13 mouse cellular contexts compared by ENCODE assay signal in the genomic region with DNA sequence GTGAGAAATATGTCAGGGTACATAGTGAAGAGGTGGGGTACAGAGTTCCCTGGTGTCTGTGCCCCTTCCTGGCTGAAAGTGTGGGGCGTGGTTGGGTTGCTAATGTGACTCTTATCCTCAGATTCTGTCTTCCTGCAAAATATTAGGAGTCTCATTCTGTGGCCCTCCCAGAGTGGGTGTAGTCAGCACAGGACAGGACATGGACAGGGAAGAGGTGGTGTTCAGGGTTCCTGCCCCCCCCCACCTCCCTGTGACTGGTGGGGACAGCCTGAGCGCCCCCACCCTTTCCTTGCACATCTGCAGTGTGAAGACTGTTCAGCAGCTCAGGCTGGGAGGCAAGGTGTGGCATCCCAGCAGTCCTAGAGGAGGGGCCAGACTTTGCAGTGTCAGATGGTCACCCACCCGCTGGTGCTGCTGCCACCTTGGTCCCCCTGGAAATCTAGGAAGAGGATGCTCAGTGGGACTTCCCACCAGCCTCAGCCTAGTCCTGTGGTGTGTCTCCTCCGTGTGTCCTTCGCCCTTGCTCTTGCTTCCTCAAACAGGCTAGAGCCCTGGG. TPM values are rescaled to one million over a fixed set of nuclear protein-coding genes. Genes with fewer than 3 reads are reported as not detected.
DNase-seq lines count a peak whose midpoint lies in the region; ATAC-seq and TF ChIP-seq lines count a peak whose summit lies in the region.
"Had no signal": no experiment of that assay in that cellular context is flagged by ENCODE, and none has a peak within 500 bp of the region (broad histone marks: within the 10 kb centered on the region; RNA-seq: fewer than 3 reads in every experiment).

No protein-coding gene starts in this region.

- H3K4me1 ChIP-seq in midbrain, embryonic 11.5 days (ENCODE audit: control insufficient read depth, insufficient read depth, low read length), result no peaks in the 10 kb centered on the region; the same call in 1 of the 2 replicates
- peaks cover 8% of the 10 kb centered on the region; the same call in 1 of the 2 replicates for H3K4me1 ChIP-seq in midbrain, embryonic 14.5 days (ENCODE audit: control insufficient read depth, insufficient read depth, low read length)
- peaks cover 56% of the 10 kb centered on the region for H3K4me1 ChIP-seq in liver, embryonic 16.5 days (ENCODE audit: control insufficient read depth, low read depth, low read length)

- DNase-seq in gastrocnemius, adult 2 months, result no peak
- DNase-seq in gastrocnemius, postnatal 36 days, result no peak
- DNase-seq in kidney, postnatal 14 days, result peak; percentile 36
- DNase-seq in kidney, adult 18-20 months, result no peak
- peak; percentile 79 for DNase-seq in midbrain, embryonic 11.5 days (ENCODE audit: low spot score, missing footprints)
- no peak for DNase-seq in midbrain, embryonic 14.5 days
- no peak for DNase-seq in cerebellum, postnatal 14 days
- DNase-seq: cerebellum, postnatal 36 days; kidney, postnatal 10 days; lung, embryonic 14.5 days; thymus, adult 18-20 months had no signal

- 74% methylated on average over 5 of the region's 5 CpGs for WGBS in midbrain, embryonic 11.5 days
- 73% methylated on average over 5 of the region's 5 CpGs for WGBS in midbrain, embryonic 14.5 days
- 62% methylated on average over 5 of the region's 5 CpGs for WGBS in liver, embryonic 16.5 days (ENCODE audit: insufficient replicate concordance)

- H3K36me3 ChIP-seq in midbrain, embryonic 11.5 days (ENCODE audit: control insufficient read depth, insufficient read depth, low read length), result no peaks in the 10 kb centered on the region
- no peaks in the 10 kb centered on the region for H3K36me3 ChIP-seq in midbrain, embryonic 14.5 days (ENCODE audit: control insufficient read depth, insufficient read depth, low read length)
- no peaks in the 10 kb centered on the region for H3K36me3 ChIP-seq in liver, embryonic 16.5 days (ENCODE audit: control insufficient read depth, insufficient read depth)

- peak; percentile 13; the same call in 1 of the 2 replicates for ATAC-seq in midbrain, embryonic 11.5 days (ENCODE audit: low FRiP score)
- no peak for ATAC-seq in midbrain, embryonic 14.5 days (ENCODE audit: low FRiP score, low TSS enrichment)
- no peak for ATAC-seq in liver, embryonic 16.5 days (ENCODE audit: low read depth)
- ATAC-seq: Patski had no signal

- no peaks in the 10 kb centered on the region for H3K9me3 ChIP-seq in midbrain, embryonic 11.5 days (ENCODE audit: control insufficient read depth, low read length)
- H3K9me3 ChIP-seq in midbrain, embryonic 14.5 days (ENCODE audit: control insufficient read depth, low read length), result no peaks in the 10 kb centered on the region
- H3K9me3 ChIP-seq in liver, embryonic 16.5 days (replicated peaks; ENCODE audit: control insufficient read depth, low read length), result no peaks in the 10 kb centered on the region

- intact Hi-C loops in gastrocnemius, adult 2 months (cut with DNase I), result no loop called here
- intact Hi-C loops in gastrocnemius, postnatal 36 days (cut with DNase I), result no loop called here

- no peak overlapping the region for H3K9ac ChIP-seq in midbrain, embryonic 11.5 days (ENCODE audit: low read length)
- H3K9ac ChIP-seq in midbrain, embryonic 14.5 days (replicated peaks; ENCODE audit: low read length), result no peak overlapping the region
- peak overlapping the region; percentile 35 for H3K9ac ChIP-seq in liver, embryonic 16.5 days (ENCODE audit: low read depth, low read length)
- H3K9ac ChIP-seq: lung, embryonic 14.5 days had no signal

- TF ChIP-seq CTCF in gastrocnemius, adult 2 months (IDR thresholded peaks at IDR 0.05), result no peak

- peak overlapping the region; percentile 98 for H3K27ac ChIP-seq in gastrocnemius, adult 2 months
- H3K27ac ChIP-seq in midbrain, embryonic 11.5 days (ENCODE audit: low read depth, low read length), result no peak overlapping the region
- no peak overlapping the region for H3K27ac ChIP-seq in midbrain, embryonic 14.5 days (replicated peaks; ENCODE audit: low read depth, low read length)
- H3K27ac ChIP-seq in liver, embryonic 16.5 days (ENCODE audit: low read length), result peak overlapping the region; percentile 35

- no peak overlapping the region for H3K4me2 ChIP-seq in midbrain, embryonic 11.5 days
- H3K4me2 ChIP-seq in midbrain, embryonic 14.5 days (ENCODE audit: low read length), result no peak overlapping the region
- no peak overlapping the region; the same call in 1 of the 2 replicates for H3K4me2 ChIP-seq in liver, embryonic 16.5 days (ENCODE audit: low read depth, low read length)
- H3K4me2 ChIP-seq: lung, embryonic 14.5 days had no signal

- no peak overlapping the region for H3K4me3 ChIP-seq in gastrocnemius, adult 2 months
- no peak overlapping the region for H3K4me3 ChIP-seq in midbrain, embryonic 11.5 days (ENCODE audit: low read depth, low read length)
- H3K4me3 ChIP-seq in midbrain, embryonic 14.5 days (replicated peaks; ENCODE audit: low read depth, low read length), result no peak overlapping the region
- no peak overlapping the region for H3K4me3 ChIP-seq in liver, embryonic 16.5 days (ENCODE audit: low read depth, low read length)

- H3K27me3 ChIP-seq in midbrain, embryonic 11.5 days (ENCODE audit: control insufficient read depth, insufficient read depth, low read length), result no peaks in the 10 kb centered on the region
- H3K27me3 ChIP-seq in midbrain, embryonic 14.5 days (ENCODE audit: control insufficient read depth, insufficient read depth, low read length), result no peaks in the 10 kb centered on the region
- no peaks in the 10 kb centered on the region for H3K27me3 ChIP-seq in liver, embryonic 16.5 days (ENCODE audit: control insufficient read depth, insufficient read depth, low read depth, low read length)
- H3K27me3 ChIP-seq: Patski had no signal

RNA-seq across cellular contexts. Expression of a gene that starts 8.1 kb away (rescaled TPM):
- total RNA-seq in gastrocnemius, adult 2 months (2021), result 100 to 1,000 TPM in 1 of 2 experiments, 10 to 100 TPM in 1; 51.2 to 522 TPM
- total RNA-seq in gastrocnemius, postnatal 36 days (2021), result 100 to 1,000 TPM; 103 to 399 TPM
- 26.2 and 26.9 TPM in 2 replicates for polyA plus RNA-seq in midbrain, embryonic 11.5 days (2014; fragmentation: Nextera tagmentation; extraction: Ambion mirVana)
- polyA plus RNA-seq in midbrain, embryonic 14.5 days (2014; fragmentation: Nextera tagmentation; extraction: Ambion mirVana), result 31.4 and 37.7 TPM in 2 replicates
- polyA plus RNA-seq in liver, embryonic 16.5 days (2015; fragmentation: Nextera tagmentation; extraction: Ambion mirVana), result 85.1 and 89.1 TPM in 2 replicates

Comparison
In these comparisons a context has a peak if more than half of its experiments do, and no peak if none do; other contexts are left out.
1. DNase-seq: peak in kidney, postnatal 14 days (single experiment) and midbrain, embryonic 11.5 days (single experiment); none in gastrocnemius, adult 2 months (single experiment), gastrocnemius, postnatal 36 days (0 of 2), kidney, adult 18-20 months (single experiment), midbrain, embryonic 14.5 days (single experiment) and cerebellum, postnatal 14 days (0 of 2).
2. H3K27ac ChIP-seq: peak in gastrocnemius, adult 2 months (single experiment) and liver, embryonic 16.5 days (single experiment); none in midbrain, embryonic 11.5 days (single experiment) and midbrain, embryonic 14.5 days (single experiment).